Mouse (Mus musculus): ENCODE data around the gene 2310034G01Rik. TPM values are rescaled to one million over a fixed set of nuclear protein-coding genes. Genes with fewer than 3 reads are reported as not detected.

Gene 2310034G01Rik
- polyA plus RNA-seq, 1 experiment from 2014 or later, result 2.7 TPM

- 100% methylated on average over 1 of the region's 1 CpGs for WGBS
- Histone ChIP-seq H3K4me3 (ENCODE audit: low read length) (no peak overlapping the region), H3K9me3 (ENCODE audit: control insufficient read depth, low read length) (no peaks in the 10 kb centered on the region), H3K9ac (ENCODE audit: low read depth, low read length) (no peak overlapping the region), H3K27me3 (ENCODE audit: control insufficient read depth, insufficient read depth, low read length) (no peaks in the 10 kb centered on the region), H3K4me1 (ENCODE audit: control insufficient read depth, insufficient read depth, low read length) (peaks cover 9% of the 10 kb centered on the region; the same call in 1 of the 2 replicates), H3K4me2 (replicated peaks; ENCODE audit: low read depth, low read length) (no peak overlapping the region), H3K27ac (ENCODE audit: low read depth, low read length) (no peak overlapping the region), H3K36me3 (ENCODE audit: control insufficient read depth, insufficient read depth, low read length) (no peaks in the 10 kb centered on the region)
- no peak for ATAC-seq (ENCODE audit: low FRiP score, low TSS enrichment)
Observed at GRCm38 (mm10) chr19:46347146-46347545, 3.0 kb downstream of the 2310034G01Rik start.

GRCm38 (mm10) chr19:46344710-46345419 is 5.2 kb downstream of the 2310034G01Rik start:
- Histone ChIP-seq H3K4me1 (ENCODE audit: control insufficient read depth, insufficient read depth, low read length) (peaks cover 14% of the 10 kb centered on the region), H3K9ac (ENCODE audit: low read depth, low read length) (no peak overlapping the region), H3K4me2 (replicated peaks; ENCODE audit: low read depth, low read length) (no peak overlapping the region), H3K9me3 (ENCODE audit: control insufficient read depth, low read length) (no peaks in the 10 kb centered on the region), H3K4me3 (ENCODE audit: low read length) (no peak overlapping the region), H3K36me3 (ENCODE audit: control insufficient read depth, insufficient read depth, low read length) (no peaks in the 10 kb centered on the region), H3K27ac (ENCODE audit: low read depth, low read length) (no peak overlapping the region), H3K27me3 (ENCODE audit: control insufficient read depth, insufficient read depth, low read length) (no peaks in the 10 kb centered on the region)
- ATAC-seq (ENCODE audit: low FRiP score, low TSS enrichment), result no peak
- 17% methylated on average over 7 of the region's 7 CpGs for WGBS

- Histone ChIP-seq H3K9me3 (ENCODE audit: control insufficient read depth, low read length) (no peaks in the 10 kb centered on the region), H3K36me3 (ENCODE audit: control insufficient read depth, insufficient read depth, low read length) (no peaks in the 10 kb centered on the region), H3K4me2 (replicated peaks; ENCODE audit: low read depth, low read length) (no peak overlapping the region), H3K4me1 (ENCODE audit: control insufficient read depth, insufficient read depth, low read length) (peaks cover 15% of the 10 kb centered on the region; the same call in 1 of the 2 replicates), H3K27ac (ENCODE audit: low read depth, low read length) (no peak overlapping the region), H3K9ac (ENCODE audit: low read depth, low read length) (no peak overlapping the region), H3K27me3 (ENCODE audit: control insufficient read depth, insufficient read depth, low read length) (no peaks in the 10 kb centered on the region), H3K4me3 (ENCODE audit: low read length) (no peak overlapping the region)
- WGBS, result 69% methylated on average over 7 of the region's 7 CpGs
- no peak for ATAC-seq (ENCODE audit: low FRiP score, low TSS enrichment)
Observed at GRCm38 (mm10) chr19:46339287-46339971, 10.7 kb downstream of the 2310034G01Rik start.

- H3K27me3 ChIP-seq (ENCODE audit: control insufficient read depth, insufficient read depth, low read length), result no peaks in the 10 kb centered on the region
- no peak overlapping the region for H3K27ac ChIP-seq (ENCODE audit: low read depth, low read length)
- no peak overlapping the region; the same call in 1 of the 2 replicates for H3K9ac ChIP-seq (ENCODE audit: low read depth, low read length)
- 0 out of 2 replicates have a peak, but pooled peaks have one; percentile 17 for ATAC-seq (ENCODE audit: low FRiP score, low TSS enrichment)
- H3K36me3 ChIP-seq (ENCODE audit: control insufficient read depth, insufficient read depth, low read length), result no peaks in the 10 kb centered on the region
- no peaks in the 10 kb centered on the region for H3K9me3 ChIP-seq (ENCODE audit: control insufficient read depth, low read length)
- H3K4me1 ChIP-seq (ENCODE audit: control insufficient read depth, insufficient read depth, low read length), result peaks cover 15% of the 10 kb centered on the region; the same call in 1 of the 2 replicates
- WGBS, result 51% methylated on average over 6 of the region's 6 CpGs
- peak overlapping the region; percentile 37 for H3K4me2 ChIP-seq (replicated peaks; ENCODE audit: low read depth, low read length)
- H3K4me3 ChIP-seq (ENCODE audit: low read length), result peak overlapping the region; percentile 70
Observed at GRCm38 (mm10) chr19:46338942-46339286, 11.2 kb downstream of the 2310034G01Rik start.

GRCm38 (mm10) chr19:46338331-46338936 is 11.7 kb downstream of the 2310034G01Rik start, which contains the start of gene Cuedc2:
Cuedc2 (minus strand) TSS chr19:46338702.
- Histone ChIP-seq H3K4me2 (replicated peaks; ENCODE audit: low read depth, low read length) (peak within 1 kb of the TSS; percentile 44), H3K9ac (ENCODE audit: low read depth, low read length) (peak within 1 kb of the TSS; percentile 76), H3K27ac (ENCODE audit: low read depth, low read length) (no peak within 1 kb of the TSS), H3K36me3 (ENCODE audit: control insufficient read depth, insufficient read depth, low read length) (no peaks in the 10 kb centered on the region), H3K27me3 (ENCODE audit: control insufficient read depth, insufficient read depth, low read length) (no peaks in the 10 kb centered on the region), H3K9me3 (ENCODE audit: control insufficient read depth, low read length) (no peaks in the 10 kb centered on the region), H3K4me3 (ENCODE audit: low read length) (peak within 1 kb of the TSS; percentile 70), H3K4me1 (ENCODE audit: control insufficient read depth, insufficient read depth, low read length) (peaks cover 15% of the 10 kb centered on the region; the same call in 1 of the 2 replicates)
- ATAC-seq (ENCODE audit: low FRiP score, low TSS enrichment), result peak; percentile 89
- 0% methylated on average over 31 of the region's 31 CpGs for WGBS

GRCm38 (mm10) chr19:46337719-46338330 is 12.3 kb downstream of the 2310034G01Rik start:
- H3K4me1 ChIP-seq (ENCODE audit: control insufficient read depth, insufficient read depth, low read length), result peaks cover 15% of the 10 kb centered on the region; the same call in 1 of the 2 replicates
- H3K36me3 ChIP-seq (ENCODE audit: control insufficient read depth, insufficient read depth, low read length), result no peaks in the 10 kb centered on the region
- peak overlapping the region; percentile 70 for H3K4me3 ChIP-seq (ENCODE audit: low read length)
- peak overlapping the region; percentile 44 for H3K4me2 ChIP-seq (replicated peaks; ENCODE audit: low read depth, low read length)
- H3K9me3 ChIP-seq (ENCODE audit: control insufficient read depth, low read length), result no peaks in the 10 kb centered on the region
- H3K9ac ChIP-seq (ENCODE audit: low read depth, low read length), result peak overlapping the region; percentile 76
- ATAC-seq (ENCODE audit: low FRiP score, low TSS enrichment), result peak; percentile 12
- no peak overlapping the region for H3K27ac ChIP-seq (ENCODE audit: low read depth, low read length)
- WGBS, result 33% methylated on average over 15 of the region's 15 CpGs
- no peaks in the 10 kb centered on the region for H3K27me3 ChIP-seq (ENCODE audit: control insufficient read depth, insufficient read depth, low read length)

GRCm38 (mm10) chr19:46333906-46334305 is 16.2 kb downstream of the 2310034G01Rik start:
- Histone ChIP-seq H3K9me3 (ENCODE audit: control insufficient read depth, low read length) (no peaks in the 10 kb centered on the region), H3K27me3 (ENCODE audit: control insufficient read depth, insufficient read depth, low read length) (no peaks in the 10 kb centered on the region), H3K36me3 (ENCODE audit: control insufficient read depth, insufficient read depth, low read length) (peaks cover 21% of the 10 kb centered on the region), H3K4me2 (replicated peaks; ENCODE audit: low read depth, low read length) (no peak overlapping the region), H3K9ac (ENCODE audit: low read depth, low read length) (no peak overlapping the region), H3K27ac (ENCODE audit: low read depth, low read length) (no peak overlapping the region), H3K4me1 (ENCODE audit: control insufficient read depth, insufficient read depth, low read length) (peaks cover 11% of the 10 kb centered on the region; the same call in 1 of the 2 replicates), H3K4me3 (ENCODE audit: low read length) (no peak overlapping the region)
- no peak for ATAC-seq (ENCODE audit: low FRiP score, low TSS enrichment)
- WGBS, result 96% methylated on average over 3 of the region's 3 CpGs

GRCm38 (mm10) chr19:46332721-46333339 is 17.3 kb downstream of the 2310034G01Rik start:
- peaks cover 21% of the 10 kb centered on the region for H3K36me3 ChIP-seq (ENCODE audit: control insufficient read depth, insufficient read depth, low read length)

More at GRCm38 (mm10) chr19:46332721-46333339, 17.3 kb downstream of the 2310034G01Rik start:
- ATAC-seq (ENCODE audit: low FRiP score, low TSS enrichment), result no peak
- H3K9ac ChIP-seq (ENCODE audit: low read depth, low read length), result no peak overlapping the region
- H3K4me2 ChIP-seq (replicated peaks; ENCODE audit: low read depth, low read length), result no peak overlapping the region
- 73% methylated on average over 7 of the region's 7 CpGs for WGBS
- no peaks in the 10 kb centered on the region for H3K27me3 ChIP-seq (ENCODE audit: control insufficient read depth, insufficient read depth, low read length)
- H3K9me3 ChIP-seq (ENCODE audit: control insufficient read depth, low read length), result no peaks in the 10 kb centered on the region
- H3K27ac ChIP-seq (ENCODE audit: low read depth, low read length), result no peak overlapping the region
- H3K4me3 ChIP-seq (ENCODE audit: low read length), result no peak overlapping the region
- H3K4me1 ChIP-seq (ENCODE audit: control insufficient read depth, insufficient read depth, low read length), result peaks cover 12% of the 10 kb centered on the region; the same call in 1 of the 2 replicates
